Mouse (Mus musculus) layer of hippocampus, postnatal 14 days (tissue): ENCODE results near the gene Sap18b. TPM values are rescaled to one million over a fixed set of nuclear protein-coding genes. Genes with fewer than 3 reads are reported as not detected.
"Not testable (repeated sequence)": the region's sequence is repeated elsewhere in the genome, so short reads cannot be mapped to it uniquely, and the experiment has no call there.

Experiments
- DNase-seq, 2 experiments: peaks; one replicate each; pipeline ENCODE4 v3.0.0; 2021 to 2022; ENCODE audit warnings: low spot score in 2 of 2, mixed read lengths in 1 of 2
- total RNA-seq, 2 experiments: library from RNA; stranded (reverse); gene quantifications; 2 replicates each; pipeline ENCODE4 v1.2.3; 2021

Sap18b gene
- total RNA-seq, 2 experiments from 2014 or later = 131 to 161 TPM

DNA sequence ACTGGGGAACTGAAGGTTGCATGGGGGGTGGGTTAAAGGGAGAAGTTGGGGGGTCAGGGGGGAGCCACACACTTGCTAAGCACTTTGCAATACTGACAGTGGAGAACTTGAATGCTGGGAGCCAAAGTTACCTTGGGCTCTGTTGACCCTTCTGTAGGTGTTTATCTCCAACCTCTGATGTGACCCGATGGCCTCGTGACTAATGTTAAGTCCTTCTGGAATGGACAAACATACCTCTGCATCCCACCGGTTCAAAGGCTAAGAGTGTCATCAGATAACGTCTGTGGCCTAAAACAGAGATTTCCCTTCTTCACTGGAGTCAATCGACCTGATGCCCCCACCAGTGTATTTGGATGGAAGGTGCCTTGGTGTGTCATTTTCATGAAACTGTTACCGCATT lies 3.9 kb upstream of the Sap18b start:
- no peak for DNase-seq

DNA sequence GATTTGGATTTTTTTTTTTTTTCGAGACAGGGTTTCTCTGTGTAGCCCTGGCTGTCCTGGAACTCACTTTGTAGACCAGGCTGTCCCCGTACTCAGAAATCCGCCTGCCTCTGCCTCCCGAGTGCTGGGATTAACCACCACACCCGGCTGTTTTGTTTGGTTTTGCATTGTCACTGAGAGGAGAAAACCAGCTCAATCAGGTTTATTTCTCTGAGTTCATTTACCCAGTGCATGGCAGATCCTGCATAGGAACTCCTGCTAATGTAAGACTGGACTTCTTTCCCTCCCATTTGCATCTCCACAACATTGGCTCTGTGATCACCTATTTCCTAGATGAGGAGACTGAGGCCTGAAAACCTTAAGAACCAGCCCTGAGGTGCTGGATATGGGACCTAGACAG lies 3.0 kb upstream of the Sap18b start:
- no peak for DNase-seq

DNA sequence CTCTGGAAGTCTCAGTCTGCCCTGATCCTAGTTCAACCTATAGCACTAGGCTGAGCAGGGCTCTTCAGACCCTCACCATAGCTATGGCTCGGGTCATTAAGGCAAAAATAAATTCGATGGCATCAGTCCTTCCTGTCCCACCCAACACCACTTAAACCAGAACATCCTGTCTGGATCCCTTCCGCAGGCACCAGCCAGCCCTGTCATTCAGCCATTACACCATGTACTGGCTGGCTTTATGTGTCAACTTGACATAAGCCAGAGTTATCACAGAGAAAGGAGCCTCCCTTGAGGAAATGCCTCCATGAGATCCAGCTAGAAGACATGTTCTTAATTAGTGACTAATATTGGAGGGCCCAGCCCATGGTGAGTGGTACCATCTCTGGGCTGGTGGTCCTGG lies 2.4 kb upstream of the Sap18b start:
- no peak for DNase-seq

GRCm38 (mm10) chr8:95830144-95830543 lies 5.0 kb downstream of the Sap18b start:
- DNase-seq = no peak

- DNase-seq = peak; percentile 87 to 92
Observed at GRCm38 (mm10) chr8:95832603-95833434, 7.7 kb downstream of the Sap18b start.

DNA sequence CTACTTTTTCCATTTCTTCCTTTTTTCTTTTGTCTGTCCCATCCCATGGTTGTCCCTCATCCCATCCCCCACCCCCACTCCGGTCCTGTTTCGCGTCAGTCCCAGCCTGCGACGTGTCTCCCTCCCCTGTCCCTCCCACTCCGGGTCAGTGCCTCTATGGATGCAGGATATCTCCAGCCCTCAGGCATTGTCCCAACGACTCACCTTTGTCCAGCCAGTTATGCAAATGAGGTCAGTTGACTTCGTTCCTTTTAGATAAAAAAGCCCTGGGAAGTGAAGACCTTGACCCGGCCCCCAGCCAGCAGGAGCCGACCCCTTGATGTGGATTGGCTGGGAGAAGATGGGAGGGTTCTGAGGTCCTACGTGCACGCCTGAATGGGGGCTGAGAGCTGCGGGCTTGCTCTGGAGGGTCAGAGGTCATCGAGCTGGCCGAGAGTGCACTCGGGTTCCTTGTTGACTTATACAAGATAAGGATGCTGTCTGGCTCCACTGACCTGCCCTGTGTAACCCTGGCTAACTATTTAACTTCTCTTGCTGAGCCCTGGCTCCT lies 8.4 kb downstream of the Sap18b start:
- no peak for DNase-seq

DNA sequence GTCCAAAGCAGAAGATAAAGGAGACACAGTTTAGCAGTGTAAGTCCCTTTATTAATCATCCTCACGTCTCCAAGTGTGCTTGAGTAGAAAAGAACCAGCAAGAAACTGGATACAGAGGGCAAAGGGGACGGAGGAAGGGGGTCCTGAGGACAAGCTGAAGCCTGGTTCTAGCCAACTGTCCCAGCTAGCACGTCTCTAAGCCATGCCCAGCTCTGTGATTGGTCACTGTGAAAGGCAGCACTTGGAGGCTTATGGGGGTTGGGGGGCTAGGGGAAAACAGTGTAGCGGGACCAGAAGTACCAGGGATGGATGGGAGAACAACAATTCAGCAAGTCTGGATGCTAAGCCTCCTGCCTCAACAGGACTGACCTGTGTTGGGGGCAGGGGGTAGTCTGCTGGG lies 10.7 kb downstream of the Sap18b start:
- no peak for DNase-seq

- DNase-seq = no peak
Observed at GRCm38 (mm10) chr8:95837266-95837665, 12.1 kb downstream of the Sap18b start.

- no peak for DNase-seq
Observed at GRCm38 (mm10) chr8:95839289-95839688, 14.1 kb downstream of the Sap18b start.

- no peak for DNase-seq
Observed at GRCm38 (mm10) chr8:95841436-95841835, 16.3 kb downstream of the Sap18b start.

DNA sequence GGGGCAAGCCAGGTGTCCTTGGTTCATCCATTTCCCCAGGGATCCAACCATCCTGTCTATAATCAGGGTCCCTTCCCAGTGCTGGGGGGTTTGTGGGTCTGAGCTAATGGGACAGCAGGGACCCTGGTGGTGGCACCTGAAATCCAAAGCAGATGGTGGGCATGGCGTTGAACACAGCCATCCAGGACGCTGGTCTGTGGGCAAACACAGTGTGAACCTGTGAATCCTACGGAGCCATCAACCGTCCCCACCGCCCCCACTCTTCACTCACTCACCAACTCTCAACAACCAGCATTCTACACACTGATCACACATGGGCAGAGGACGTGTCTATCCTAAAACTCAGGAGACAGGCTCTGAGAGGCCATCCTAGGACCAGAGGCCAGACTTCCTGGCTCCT lies 18.8 kb downstream of the Sap18b start:
- DNase-seq = no peak

DNA sequence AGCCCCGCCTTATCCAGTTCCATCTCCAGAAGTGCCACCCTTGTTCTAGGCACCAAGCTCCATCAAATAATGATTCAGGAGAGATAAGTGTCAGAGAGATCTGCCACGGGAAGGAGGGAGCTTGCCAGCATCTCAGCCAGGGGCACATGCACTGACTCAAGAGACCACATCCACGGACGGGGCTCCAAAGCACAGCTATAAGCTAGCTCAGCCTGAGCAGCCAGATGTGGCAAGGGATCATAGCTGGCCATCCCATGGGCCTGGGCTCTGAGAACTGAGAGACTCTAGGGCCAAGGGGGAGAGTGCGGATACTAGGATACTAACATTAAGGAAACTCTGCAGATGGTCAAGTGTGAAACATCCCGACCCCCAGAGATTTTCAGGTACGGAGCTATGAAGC lies 19.9 kb downstream of the Sap18b start:
- DNase-seq = no peak

- DNase-seq = peak in 1 of 2 experiments; percentile 24
Observed at GRCm38 (mm10) chr8:95848061-95848551, 23.0 kb downstream of the Sap18b start.

GRCm38 (mm10) chr8:95848734-95849464 lies 23.8 kb downstream of the Sap18b start:
- DNase-seq = no peak

DNA sequence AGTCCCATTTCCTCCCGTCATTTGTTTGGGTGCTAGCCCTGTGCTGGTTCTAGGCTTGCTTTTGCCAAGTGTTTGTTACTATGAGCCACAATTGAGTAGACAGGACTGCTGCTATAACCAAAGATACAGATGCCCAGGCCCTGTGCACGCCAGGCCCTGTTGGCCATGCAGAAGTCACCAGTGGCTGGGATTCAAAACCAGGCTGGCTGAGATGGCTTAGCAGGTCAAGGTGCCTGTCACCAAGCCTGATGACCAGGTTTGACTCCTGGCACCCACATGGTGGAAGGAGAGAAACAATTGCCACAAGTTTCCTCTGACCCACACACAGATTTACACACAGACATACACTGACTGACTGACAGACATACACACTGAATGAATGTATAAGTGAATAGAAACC lies 25.2 kb downstream of the Sap18b start:
- no peak for DNase-seq

DNA sequence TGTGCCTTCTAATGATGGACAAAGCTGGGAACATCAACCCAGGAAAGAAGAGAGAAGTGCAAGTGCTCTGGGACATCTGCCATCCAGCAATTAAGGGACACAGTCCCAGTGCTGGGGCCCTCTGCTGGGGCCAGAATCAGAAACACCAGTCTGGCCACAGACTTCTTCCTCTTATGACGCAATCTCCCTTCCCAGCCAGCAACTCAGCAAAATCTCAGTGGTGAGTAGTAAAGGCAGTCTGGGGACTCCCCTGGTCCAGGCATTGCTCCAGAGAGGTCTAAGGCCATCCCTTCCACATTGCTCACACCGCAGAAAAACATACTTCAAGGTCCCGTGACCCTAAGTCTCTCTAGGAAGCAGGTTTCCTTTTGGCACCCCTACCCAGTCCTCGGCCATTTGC lies 27.1 kb downstream of the Sap18b start:
- no peak for DNase-seq

DNA sequence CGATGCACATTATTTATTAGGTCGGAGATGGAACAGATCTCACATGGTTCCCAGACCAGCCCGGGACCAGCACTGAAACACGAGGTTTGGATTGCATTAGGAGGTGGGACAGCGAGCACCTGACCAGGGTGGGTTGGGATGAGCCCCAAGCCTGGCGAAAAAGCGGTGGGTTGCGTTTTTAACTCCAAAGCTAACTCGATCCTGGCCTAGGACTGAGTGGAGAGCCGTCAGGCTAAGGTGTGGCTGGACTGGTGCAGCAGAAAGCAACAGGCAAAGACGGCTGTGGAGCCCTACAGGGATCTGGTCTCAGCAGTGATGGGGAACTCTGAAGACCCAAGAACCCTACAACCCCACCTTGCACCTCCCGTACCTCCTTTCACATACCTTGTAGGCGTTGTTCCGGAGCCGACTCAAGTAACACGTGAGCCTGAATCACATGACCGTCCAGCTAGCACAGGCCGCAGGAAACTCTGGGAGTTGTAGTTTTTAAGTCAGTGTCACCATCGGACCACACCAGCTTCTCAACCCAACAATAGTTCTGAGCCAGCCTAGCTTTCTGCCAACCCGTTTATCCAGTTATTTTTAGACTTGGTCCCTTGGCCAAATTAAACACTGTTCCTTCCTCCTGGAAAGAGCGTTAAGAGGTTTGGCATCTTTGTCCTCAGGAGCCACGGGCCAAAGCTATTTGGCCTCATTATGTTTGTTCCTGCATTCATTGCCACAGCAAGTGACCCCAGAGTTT lies 28.1 kb downstream of the Sap18b start, which contains the start of gene Slc38a7:
Gene Slc38a7 (minus strand): TSS at position 438 of the 742 bp plus-strand sequence.
- peak; percentile 69 to 88 for DNase-seq

- DNase-seq = no peak
Observed at GRCm38 (mm10) chr8:95854174-95854573, 29.0 kb downstream of the Sap18b start.

DNA sequence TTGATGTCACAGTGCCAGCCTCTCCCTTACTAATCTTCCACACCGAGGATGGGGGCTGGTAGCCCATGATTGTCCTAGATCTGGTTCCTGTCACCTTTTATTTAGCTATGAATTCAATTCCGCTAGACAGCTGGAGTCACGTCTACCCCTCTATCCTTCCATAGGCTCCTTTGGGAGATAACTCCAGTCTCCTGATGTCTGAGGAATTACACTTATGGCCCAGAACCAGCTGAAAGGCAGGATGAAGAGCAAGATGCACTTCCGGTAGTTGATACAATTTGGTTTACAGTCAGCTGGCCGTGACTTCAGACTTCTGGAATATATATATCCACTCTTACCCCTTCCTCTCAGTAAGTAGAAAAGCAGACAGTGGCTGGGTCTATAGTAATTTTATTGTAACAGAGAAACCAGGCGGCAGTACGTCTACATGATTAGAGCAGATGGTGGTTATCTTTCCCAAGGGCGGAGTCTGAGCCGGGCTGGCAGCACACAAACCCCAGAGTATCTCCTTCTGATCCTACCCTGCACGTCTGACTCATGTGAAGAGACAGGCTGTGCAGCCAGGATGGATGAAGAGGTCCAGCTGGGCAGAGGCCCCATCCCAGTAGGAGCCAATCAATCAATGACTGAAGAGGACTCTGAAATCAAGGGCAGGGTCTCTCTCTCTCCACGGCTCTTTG lies 38.8 kb downstream of the Sap18b start:
- DNase-seq = not testable (repeated sequence)

GRCm38 (mm10) chr8:95864851-95865250 lies 39.7 kb downstream of the Sap18b start:
- not testable (repeated sequence) for DNase-seq

DNA sequence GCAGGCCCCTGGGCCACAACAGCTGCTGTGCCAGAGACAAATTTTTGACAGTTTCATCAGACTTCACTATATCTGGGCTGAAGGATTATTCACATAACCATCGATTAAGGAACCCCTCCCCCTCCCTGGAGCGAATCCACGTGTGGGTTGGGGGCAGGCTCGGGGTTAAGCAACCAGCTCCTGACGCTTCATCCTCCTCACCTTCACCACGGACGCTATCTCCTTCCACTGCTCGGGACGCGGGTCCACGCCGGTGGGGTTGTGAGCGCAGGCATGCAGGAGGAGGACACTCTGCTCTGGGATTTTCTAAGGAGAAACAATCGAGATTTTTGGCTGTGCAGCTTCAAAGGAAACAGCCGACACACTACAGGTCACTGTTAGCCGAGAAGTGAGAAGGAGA lies 46.5 kb downstream of the Sap18b start:
- DNase-seq = no peak
